Mouse (Mus musculus) kidney, embryonic 15.5 days (tissue): ENCODE data around the gene Uchl5. TPM values are rescaled to one million over a fixed set of nuclear protein-coding genes. Genes with fewer than 3 reads are reported as not detected.

Experiments
- polyA plus RNA-seq: library from polyadenylated mRNA; unstranded; fragments of >200 nt; fragmentation: Nextera tagmentation; extraction: Ambion mirVana; gene quantifications from 2 replicates; pipeline ENCODE4 v1.2.1, GENCODE M21; 2015

The Uchl5 gene
- polyA plus RNA-seq, 1 experiment from 2014 or later: 101 TPM

Other genes with a start within 250 kb of the Uchl5 start
- 0.31 and 0.45 TPM in 2 replicates for gene B3galt2, start 136.6 kb upstream of the Uchl5 start, polyA plus RNA-seq
- 29.4 and 34.1 TPM in 2 replicates for gene Cdc73, start 74.4 kb upstream of the Uchl5 start, polyA plus RNA-seq
- gene Glrx2, start 60.9 kb upstream of the Uchl5 start, polyA plus RNA-seq: 95.5 and 99.5 TPM in 2 replicates
- gene Trove2, start 204 bp upstream of the Uchl5 start, polyA plus RNA-seq: 14.6 and 16.8 TPM in 2 replicates
- 32.1 and 41.6 TPM in 2 replicates for gene Rgs2, start 226.9 kb downstream of the Uchl5 start, polyA plus RNA-seq